9 mouse cellular contexts compared by ENCODE assay signal in genomic region chr5:121236171-121236570, GRCm38 (mm10). TPM values are rescaled to one million over a fixed set of nuclear protein-coding genes. Genes with fewer than 3 reads are reported as not detected.
DNase-seq lines count a peak whose midpoint lies in the region; TF ChIP-seq lines count a peak whose summit lies in the region.
"Had no signal": no experiment of that assay in that cellular context is flagged by ENCODE, and none has a peak within 500 bp of the region (broad histone marks: within the 10 kb centered on the region; RNA-seq: fewer than 3 reads in every experiment).

No protein-coding gene starts in this region.

- no peak for TF ChIP-seq CTCF in cerebellum, adult 2 months (IDR thresholded peaks at IDR 0.05; ENCODE audit: borderline replicate concordance, insufficient read depth, low read depth, low read length)
- no peak for TF ChIP-seq CTCF in layer of hippocampus, adult 2 months (conservative IDR thresholded peaks at IDR 0.05)

- H3K27ac ChIP-seq in cerebellum, adult 2 months (ENCODE audit: insufficient read depth, low read length): peak overlapping the region; percentile 76
- H3K27ac ChIP-seq in layer of hippocampus, adult 2 months: no peak overlapping the region
- H3K27ac ChIP-seq: neural tube, embryonic 12.5 days had no signal

- peaks cover 27% of the 10 kb centered on the region for H3K4me1 ChIP-seq in cerebellum, adult 2 months (ENCODE audit: control insufficient read depth, insufficient read depth, low read length)
- H3K4me1 ChIP-seq: neural tube, embryonic 12.5 days had no signal

- TF ChIP-seq POLR2A in cerebellum, adult 2 months (IDR thresholded peaks at IDR 0.05; ENCODE audit: borderline replicate concordance, insufficient read depth, low read length): no peak

- WGBS in cerebellum, adult 2 months: 13% methylated on average over 5 of the region's 5 CpGs

- peak; percentile 62 for DNase-seq in layer of hippocampus, adult 11-12 months (ENCODE audit: low spot score)
- DNase-seq in layer of hippocampus, postnatal 10 days (ENCODE audit: low spot score in 2 of 2): no peak
- DNase-seq in cerebellum, adult 2 months: peak; percentile 65 to 85
- DNase-seq in layer of hippocampus, adult 2 months (ENCODE audit: low spot score in 2 of 2): peak; percentile 46 to 79
- peak; percentile 59 for DNase-seq in right cerebral cortex, postnatal 25 days
- DNase-seq in kidney, adult 18-20 months: no peak
- DNase-seq in kidney, adult 8-10 months: no peak
- DNase-seq in urinary bladder, postnatal 4 days (ENCODE audit: low spot score in 2 of 2): no peak

- no peak overlapping the region for H3K4me3 ChIP-seq in cerebellum, adult 2 months (replicated peaks; ENCODE audit: insufficient read depth, low read depth, low read length)
- H3K4me3 ChIP-seq in layer of hippocampus, adult 2 months: no peak overlapping the region
- H3K4me3 ChIP-seq: neural tube, embryonic 12.5 days had no signal

- no peaks in the 10 kb centered on the region for H3K27me3 ChIP-seq in cerebellum, adult 2 months (ENCODE audit: control insufficient read depth, insufficient read depth, low read length)
- H3K27me3 ChIP-seq: neural tube, embryonic 12.5 days had no signal

RNA-seq across cellular contexts. Expression of gene Hectd4, which starts 16.2 kb away (rescaled TPM):
- total RNA-seq in layer of hippocampus, postnatal 10 days (2021): 100 to 1,000 TPM; 190 to 212 TPM
- polyA plus RNA-seq in cerebellum, adult 2 months (2012; rRNA removed): 81.2 and 86.4 TPM in 2 replicates
- total RNA-seq in layer of hippocampus, adult 2 months (2021): 100 to 1,000 TPM; 170 to 175 TPM

RNA-seq across cellular contexts. Expression of gene Rpl6, which starts 31.9 kb away (rescaled TPM):
- total RNA-seq in layer of hippocampus, postnatal 10 days (2021): 100 to 1,000 TPM; 520 to 542 TPM
- 363 and 400 TPM in 2 replicates for polyA plus RNA-seq in cerebellum, adult 2 months (2012; rRNA removed)
- total RNA-seq in layer of hippocampus, adult 2 months (2021): 100 to 1,000 TPM; 472 to 483 TPM

RNA-seq across cellular contexts. Expression of gene Ptpn11, which starts 45.0 kb away (rescaled TPM):
- 10 to 100 TPM; 78.1 to 82.4 TPM for total RNA-seq in layer of hippocampus, postnatal 10 days (2021)
- polyA plus RNA-seq in cerebellum, adult 2 months (2012; rRNA removed): 89.0 and 91.8 TPM in 2 replicates
- 10 to 100 TPM; 94.9 to 97.9 TPM for total RNA-seq in layer of hippocampus, adult 2 months (2021)

Comparison
In these comparisons a context has a peak if more than half of its experiments do, and no peak if none do; other contexts are left out.
1. DNase-seq: peak in layer of hippocampus, adult 11-12 months (single experiment), cerebellum, adult 2 months (2 of 2), layer of hippocampus, adult 2 months (2 of 2) and right cerebral cortex, postnatal 25 days (single experiment); none in layer of hippocampus, postnatal 10 days (0 of 2), kidney, adult 18-20 months (single experiment), kidney, adult 8-10 months (0 of 2) and urinary bladder, postnatal 4 days (0 of 2).